Mouse (Mus musculus): ENCODE measurements around the gene Btf3. TPM values are rescaled to one million over a fixed set of nuclear protein-coding genes. Genes with fewer than 3 reads are reported as not detected.

Btf3 gene
- polyA plus RNA-seq, 1 experiment from 2014 or later = 471 TPM

DNA sequence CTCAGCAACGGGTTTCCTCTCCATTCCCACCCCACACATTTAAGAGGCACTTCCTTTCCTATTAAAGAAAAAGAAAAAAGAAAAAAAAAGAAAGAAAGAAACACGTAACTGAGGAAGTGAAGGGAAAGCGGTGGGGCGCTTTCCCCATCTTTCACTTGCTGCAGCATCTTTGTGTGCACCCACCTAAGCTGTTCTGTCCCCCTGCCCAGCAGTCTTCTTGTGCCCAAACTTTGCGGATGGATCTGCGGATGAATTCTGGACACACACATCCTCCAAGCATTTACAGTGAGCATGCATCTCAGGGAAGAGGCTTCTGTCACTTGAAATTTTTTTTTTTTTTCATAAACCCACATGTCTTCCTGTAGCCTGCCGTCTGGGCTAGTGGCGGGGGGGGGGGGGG is 42.5 kb upstream of the Btf3 start:
- H3K9ac ChIP-seq (ENCODE audit: low read depth, low read length) = no peak overlapping the region

DNA sequence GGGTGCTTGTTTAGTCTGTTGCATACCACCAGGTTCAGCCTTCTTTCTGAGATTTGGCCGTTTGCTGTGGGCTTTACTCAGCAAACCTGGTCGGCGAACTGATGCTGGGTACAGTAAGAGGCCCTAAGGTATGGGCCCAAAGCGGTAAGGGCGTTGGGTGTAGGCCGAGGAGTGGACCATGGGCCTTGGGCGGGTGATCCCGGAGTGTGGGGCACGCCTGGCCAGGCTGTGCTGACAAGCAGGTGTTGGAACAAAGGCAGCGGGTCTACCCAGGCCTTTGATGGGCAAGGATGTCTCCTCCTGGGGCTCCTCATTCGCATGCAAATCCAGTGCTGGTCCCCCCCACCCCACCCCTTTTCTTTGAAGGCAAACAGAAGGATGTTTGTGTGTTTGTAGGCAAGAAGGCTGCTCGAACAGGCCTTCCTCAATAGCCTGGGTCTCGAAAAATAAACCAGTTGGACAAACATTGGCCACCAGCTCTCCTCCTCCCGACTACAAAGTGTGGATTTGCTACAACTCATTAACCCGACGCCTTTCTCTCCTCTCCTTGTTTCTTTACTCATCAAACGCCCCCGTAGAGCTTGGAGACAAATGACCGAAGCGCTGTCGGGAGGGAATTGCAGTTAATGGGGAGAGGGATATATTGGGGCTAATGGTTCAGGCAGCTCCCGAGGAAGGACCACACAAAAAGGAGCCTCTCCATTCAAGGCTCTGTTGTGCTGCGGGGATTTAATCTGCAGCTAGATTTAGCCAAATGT is 41.8 kb upstream of the Btf3 start:
- Histone ChIP-seq H3K9ac (ENCODE audit: low read depth, low read length) (no peak overlapping the region), H3K4me1 (replicated peaks; ENCODE audit: control insufficient read depth, insufficient read depth, low read length) (peaks cover 7% of the 10 kb centered on the region; the same call in 1 of the 2 replicates), H3K27ac (ENCODE audit: low read depth, low read length) (no peak overlapping the region), H3K4me2 (replicated peaks; ENCODE audit: low read depth) (no peak overlapping the region), H3K36me3 (ENCODE audit: control insufficient read depth, insufficient read depth) (no peaks in the 10 kb centered on the region), H3K4me3 (ENCODE audit: low read depth, low read length) (no peak overlapping the region), H3K9me3 (ENCODE audit: control insufficient read depth) (no peaks in the 10 kb centered on the region), H3K27me3 (replicated peaks; ENCODE audit: control insufficient read depth, insufficient read depth, low read length) (peaks cover 93% of the 10 kb centered on the region)
- no peak for TF ChIP-seq CTCF (IDR thresholded peaks at IDR 0.05; ENCODE audit: low read depth)
- ATAC-seq = no peak
- 4% methylated on average over 23 of the region's 23 CpGs for whole genome bisulfite sequencing

More for the DNA sequence above, 42.5 kb upstream of the Btf3 start:
- TF ChIP-seq CTCF (IDR thresholded peaks at IDR 0.05; ENCODE audit: low read depth) = no peak
- peaks cover 5% of the 10 kb centered on the region; the same call in 1 of the 2 replicates for H3K4me1 ChIP-seq (replicated peaks; ENCODE audit: control insufficient read depth, insufficient read depth, low read length)
- H3K27ac ChIP-seq (ENCODE audit: low read depth, low read length) = no peak overlapping the region
- no peak overlapping the region for H3K4me3 ChIP-seq (ENCODE audit: low read depth, low read length)
- no peak overlapping the region for H3K4me2 ChIP-seq (replicated peaks; ENCODE audit: low read depth)
- WGBS = 2% methylated on average over 6 of the region's 8 CpGs
- no peaks in the 10 kb centered on the region for H3K9me3 ChIP-seq (ENCODE audit: control insufficient read depth)
- no peak for ATAC-seq
- peaks cover 91% of the 10 kb centered on the region for H3K27me3 ChIP-seq (replicated peaks; ENCODE audit: control insufficient read depth, insufficient read depth, low read length)
- no peaks in the 10 kb centered on the region for H3K36me3 ChIP-seq (ENCODE audit: control insufficient read depth, insufficient read depth)

DNA sequence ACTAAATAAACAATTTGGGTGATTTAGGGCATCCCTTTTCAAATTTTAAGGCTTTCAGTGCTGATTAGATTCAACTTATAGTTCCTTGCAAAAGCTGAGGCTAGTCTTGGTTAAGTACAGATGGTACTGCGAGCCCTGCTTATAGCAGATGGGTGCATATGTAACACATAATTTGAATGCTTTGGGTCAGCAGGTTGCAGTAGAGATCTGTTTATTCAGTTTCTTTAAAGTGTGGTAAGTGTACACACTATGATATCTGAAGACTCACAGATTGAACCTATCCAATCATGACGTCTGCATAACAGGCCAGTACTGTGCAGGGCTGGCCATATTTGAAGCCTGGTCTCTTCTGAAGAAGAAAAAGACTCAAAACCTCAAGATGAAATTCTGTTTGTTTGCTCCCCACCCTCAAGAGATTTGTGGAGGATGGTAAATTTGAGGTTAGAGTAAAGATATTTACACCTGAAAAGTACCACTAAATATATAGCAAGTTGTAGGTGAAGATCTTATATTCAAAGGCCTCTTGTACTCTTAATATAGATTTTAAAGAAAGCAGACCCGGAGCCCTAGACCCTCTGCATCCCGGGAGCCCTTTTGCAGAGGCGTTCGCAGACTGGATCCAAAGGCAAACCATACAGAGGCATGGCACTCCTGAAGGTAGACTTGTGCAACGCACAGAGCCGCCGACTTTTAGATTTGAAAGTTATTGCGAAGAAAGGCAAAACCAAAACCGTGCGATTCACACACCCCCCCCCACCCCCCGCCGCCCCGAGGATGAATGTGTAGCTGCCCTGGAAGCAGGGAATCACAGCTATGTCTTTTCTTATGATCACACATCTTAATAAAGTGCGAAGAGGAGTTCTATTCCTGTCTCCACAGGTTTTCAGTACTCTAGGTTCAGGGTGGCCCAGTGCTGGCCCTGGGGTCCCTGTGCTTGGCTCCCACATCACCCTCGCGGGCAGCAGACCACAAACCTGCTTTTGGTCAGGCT is 40.9 kb upstream of the Btf3 start:
- no peak for ATAC-seq
- H3K9ac ChIP-seq (ENCODE audit: low read depth, low read length) = no peak overlapping the region
- H3K9me3 ChIP-seq (ENCODE audit: control insufficient read depth) = no peaks in the 10 kb centered on the region
- no peak for TF ChIP-seq CTCF (IDR thresholded peaks at IDR 0.05; ENCODE audit: low read depth)
- 3% methylated on average over 18 of the region's 18 CpGs for WGBS
- H3K4me3 ChIP-seq (ENCODE audit: low read depth, low read length) = no peak overlapping the region
- H3K36me3 ChIP-seq (ENCODE audit: control insufficient read depth, insufficient read depth) = no peaks in the 10 kb centered on the region
- H3K4me2 ChIP-seq (replicated peaks; ENCODE audit: low read depth) = no peak overlapping the region
- peaks cover 94% of the 10 kb centered on the region for H3K27me3 ChIP-seq (replicated peaks; ENCODE audit: control insufficient read depth, insufficient read depth, low read length)
- no peak overlapping the region for H3K27ac ChIP-seq (ENCODE audit: low read depth, low read length)
- H3K4me1 ChIP-seq (replicated peaks; ENCODE audit: control insufficient read depth, insufficient read depth, low read length) = peaks cover 7% of the 10 kb centered on the region; the same call in 1 of the 2 replicates

DNA sequence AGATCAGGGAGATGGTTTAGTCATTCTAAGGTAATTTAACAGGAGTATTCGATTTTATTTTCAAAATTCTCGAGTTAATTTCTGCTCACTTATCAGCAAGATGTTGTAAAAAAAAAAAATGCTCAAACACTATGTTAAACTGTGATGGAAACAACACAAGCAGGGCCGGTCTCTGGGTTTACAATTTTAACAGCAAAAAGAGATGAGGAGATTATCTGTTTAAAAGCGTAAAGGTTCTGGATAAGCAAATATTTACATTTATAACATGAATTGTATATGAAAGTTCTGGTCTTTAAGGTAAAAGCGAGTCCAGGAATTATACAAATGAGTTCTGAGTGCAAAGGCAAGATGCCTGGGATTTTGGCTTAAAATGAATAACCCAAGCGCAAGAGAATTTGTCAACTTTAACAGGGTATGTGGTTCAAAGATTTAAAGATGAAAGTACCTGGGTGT is 40.2 kb upstream of the Btf3 start:
- TF ChIP-seq CTCF (IDR thresholded peaks at IDR 0.05; ENCODE audit: low read depth) = no peak
- Histone ChIP-seq H3K4me2 (replicated peaks; ENCODE audit: low read depth) (no peak overlapping the region), H3K27me3 (replicated peaks; ENCODE audit: control insufficient read depth, insufficient read depth, low read length) (peaks cover 94% of the 10 kb centered on the region), H3K4me1 (replicated peaks; ENCODE audit: control insufficient read depth, insufficient read depth, low read length) (peaks cover 7% of the 10 kb centered on the region; the same call in 1 of the 2 replicates), H3K36me3 (ENCODE audit: control insufficient read depth, insufficient read depth) (no peaks in the 10 kb centered on the region), H3K27ac (ENCODE audit: low read depth, low read length) (no peak overlapping the region), H3K9ac (ENCODE audit: low read depth, low read length) (no peak overlapping the region), H3K4me3 (ENCODE audit: low read depth, low read length) (no peak overlapping the region), H3K9me3 (ENCODE audit: control insufficient read depth) (no peaks in the 10 kb centered on the region)
- no peak for ATAC-seq
- 6% methylated on average over 6 of the region's 6 CpGs for WGBS

DNA sequence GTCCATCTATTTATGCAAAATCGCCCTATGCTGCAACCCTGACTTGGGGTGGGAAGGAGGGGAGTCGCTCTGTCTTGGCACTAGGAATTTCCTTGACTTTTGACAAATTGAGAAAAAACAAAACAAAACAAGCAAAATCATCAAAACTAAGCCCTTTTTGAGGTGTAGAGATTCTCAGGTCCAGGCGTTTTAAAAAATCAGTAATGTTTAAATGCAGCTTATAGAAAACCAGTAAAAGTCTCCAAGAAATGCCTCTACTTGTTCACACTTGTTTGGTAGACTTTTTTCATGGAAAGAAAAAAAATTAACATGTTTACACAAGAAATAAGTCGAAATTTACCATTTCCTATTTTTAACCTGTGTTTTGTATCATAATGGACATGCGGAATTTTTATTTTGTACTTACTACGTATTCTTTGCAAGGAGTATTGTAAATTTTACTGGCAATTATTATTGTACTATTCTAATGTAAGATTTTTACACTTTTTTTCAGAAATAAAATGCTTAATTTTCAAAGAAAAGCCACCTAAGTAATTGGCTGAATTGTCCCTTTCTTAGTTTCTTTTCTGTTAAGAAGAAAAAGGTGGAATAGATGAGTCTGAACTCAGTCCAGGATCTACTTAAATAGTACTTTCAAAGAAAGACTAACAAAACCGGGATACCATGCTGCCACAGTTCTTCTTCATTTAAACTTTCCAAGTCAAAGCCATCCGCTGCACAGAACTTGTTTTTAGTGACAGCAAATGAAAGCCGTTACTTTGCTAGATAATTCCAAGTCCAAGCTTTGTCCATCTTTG is 39.6 kb upstream of the Btf3 start:
- TF ChIP-seq CTCF (IDR thresholded peaks at IDR 0.05; ENCODE audit: low read depth) = no peak
- Histone ChIP-seq H3K4me1 (replicated peaks; ENCODE audit: control insufficient read depth, insufficient read depth, low read length) (peaks cover 7% of the 10 kb centered on the region; the same call in 1 of the 2 replicates), H3K4me3 (ENCODE audit: low read depth, low read length) (peak overlapping the region; percentile 48), H3K9me3 (ENCODE audit: control insufficient read depth) (no peaks in the 10 kb centered on the region), H3K4me2 (replicated peaks; ENCODE audit: low read depth) (0 out of 2 replicates have a peak overlapping the region, but pooled peaks have one; percentile 80), H3K9ac (ENCODE audit: low read depth, low read length) (no peak overlapping the region), H3K36me3 (ENCODE audit: control insufficient read depth, insufficient read depth) (no peaks in the 10 kb centered on the region), H3K27ac (ENCODE audit: low read depth, low read length) (no peak overlapping the region), H3K27me3 (replicated peaks; ENCODE audit: control insufficient read depth, insufficient read depth, low read length) (peaks cover 97% of the 10 kb centered on the region)
- no peak for ATAC-seq
- WGBS = 8% methylated on average over 9 of the region's 9 CpGs
